Mouse (Mus musculus) adipocyte (in vitro differentiated cells): ENCODE results near the gene Hs3st3a1.
A peak's percentile ranks its signal among the peaks of the same experiment; 100 is the strongest.

Source experiments
- DNase-seq: peaks from one replicate; pipeline ENCODE4 v3.0.0-alpha.2; 2016; ENCODE audit warnings: low spot score

Hs3st3a1 gene

DNA sequence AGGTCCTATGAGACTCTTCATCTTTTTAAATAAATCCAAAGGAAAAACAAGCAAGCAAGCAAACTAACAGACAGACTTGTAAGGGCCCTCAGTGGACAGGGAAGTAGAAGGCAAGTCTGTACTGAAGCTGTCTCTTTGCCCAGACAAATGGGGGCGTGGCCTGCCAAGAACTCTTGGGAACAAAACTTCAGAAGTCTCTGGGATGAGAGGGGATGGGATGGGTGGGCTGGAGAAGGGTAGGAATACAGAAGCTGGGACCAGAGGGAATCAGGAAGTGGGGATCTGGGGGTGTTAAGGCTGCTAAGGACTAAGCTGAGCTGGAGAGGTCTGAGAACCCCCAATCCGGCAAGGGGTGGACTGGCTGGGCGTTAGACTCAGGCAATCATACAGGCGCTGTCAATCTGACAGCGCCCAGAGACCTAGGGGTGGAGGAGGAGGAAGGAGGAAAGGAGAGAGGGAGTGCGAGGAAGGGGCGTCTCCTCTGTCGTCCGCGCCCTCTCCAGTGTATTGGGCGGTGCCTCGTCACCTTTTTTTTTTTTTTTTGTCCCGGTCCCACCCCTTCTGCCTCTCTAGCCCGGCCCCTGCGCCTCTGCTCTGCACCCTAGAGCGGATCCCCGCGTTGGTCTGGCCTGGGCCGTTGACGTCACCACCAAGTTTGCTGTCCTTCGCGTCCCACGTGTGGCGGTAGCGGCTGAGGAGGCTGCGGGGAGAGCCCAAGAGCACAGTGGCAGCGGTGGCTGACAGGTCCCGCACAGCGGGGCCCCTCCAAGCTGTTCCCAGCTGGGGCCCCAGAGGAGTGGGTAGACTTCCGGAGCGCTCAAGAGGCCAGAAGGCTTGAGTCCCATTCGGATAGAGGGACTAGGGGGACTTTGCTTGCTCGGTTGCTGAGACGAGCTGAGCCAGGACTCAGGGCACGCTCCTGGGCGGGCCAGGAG, at the start of gene Hs3st3a1:
TSS of gene Hs3st3a1 (plus strand) at position 722 of the 935 bp plus-strand sequence.
- DNase-seq, result peak; percentile 4

DNA sequence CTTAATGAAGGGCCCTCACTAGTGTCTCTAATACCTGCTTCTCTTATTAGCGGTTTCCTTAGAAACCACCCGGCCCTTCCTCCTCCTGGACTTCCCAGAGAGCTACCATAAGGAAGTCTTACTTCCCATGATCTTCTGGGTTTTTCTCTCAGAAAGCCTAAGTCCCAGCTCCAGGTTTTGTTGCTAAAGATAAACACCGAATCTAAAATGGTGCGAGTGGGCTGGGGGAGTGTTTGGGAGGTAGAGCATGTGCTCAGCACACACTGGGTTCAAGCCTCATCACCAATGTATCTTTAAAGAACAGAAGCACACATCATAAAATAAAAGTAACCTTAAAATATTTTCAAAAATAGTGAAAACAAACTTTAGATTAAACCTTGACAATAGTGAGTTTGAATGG, 48.8 kb upstream of the Hs3st3a1 start:
- no peak for DNase-seq

GRCm38 (mm10) chr11:64396331-64396881, 38.7 kb upstream of the Hs3st3a1 start:
- DNase-seq, result no peak

GRCm38 (mm10) chr11:64396949-64397348, 38.2 kb upstream of the Hs3st3a1 start:
- no peak for DNase-seq

DNA sequence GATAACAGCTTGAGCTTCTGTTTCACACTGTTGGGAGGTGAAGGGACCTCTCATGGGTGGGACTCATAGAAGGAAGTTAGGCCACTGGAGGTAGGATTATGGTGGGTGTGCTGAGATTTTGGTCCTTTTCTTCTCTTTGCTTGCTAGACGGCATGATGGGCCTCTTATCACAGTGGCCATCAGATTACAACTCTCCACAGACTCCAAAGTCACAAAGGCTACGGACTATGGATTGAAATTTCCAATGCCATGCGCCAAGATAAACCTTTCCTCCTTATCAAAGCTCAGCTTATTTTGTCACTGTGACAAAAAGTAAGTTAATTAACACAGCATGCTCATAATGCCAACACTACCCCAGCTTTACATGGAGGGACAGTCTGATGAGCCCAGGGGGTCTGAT, 37.5 kb upstream of the Hs3st3a1 start:
- DNase-seq, result no peak

GRCm38 (mm10) chr11:64400534-64401093, 34.5 kb upstream of the Hs3st3a1 start:
- no peak for DNase-seq

- no peak for DNase-seq
Measured at GRCm38 (mm10) chr11:64418969-64419368, 16.2 kb upstream of the Hs3st3a1 start.

GRCm38 (mm10) chr11:64435546-64436411, 647 bp downstream of the Hs3st3a1 start:
- no peak for DNase-seq

GRCm38 (mm10) chr11:64436412-64436727, 1.2 kb downstream of the Hs3st3a1 start, which contains the start of gene F930015N05Rik:
F930015N05Rik (minus strand) TSS chr11:64436653.
- no peak for DNase-seq

DNA sequence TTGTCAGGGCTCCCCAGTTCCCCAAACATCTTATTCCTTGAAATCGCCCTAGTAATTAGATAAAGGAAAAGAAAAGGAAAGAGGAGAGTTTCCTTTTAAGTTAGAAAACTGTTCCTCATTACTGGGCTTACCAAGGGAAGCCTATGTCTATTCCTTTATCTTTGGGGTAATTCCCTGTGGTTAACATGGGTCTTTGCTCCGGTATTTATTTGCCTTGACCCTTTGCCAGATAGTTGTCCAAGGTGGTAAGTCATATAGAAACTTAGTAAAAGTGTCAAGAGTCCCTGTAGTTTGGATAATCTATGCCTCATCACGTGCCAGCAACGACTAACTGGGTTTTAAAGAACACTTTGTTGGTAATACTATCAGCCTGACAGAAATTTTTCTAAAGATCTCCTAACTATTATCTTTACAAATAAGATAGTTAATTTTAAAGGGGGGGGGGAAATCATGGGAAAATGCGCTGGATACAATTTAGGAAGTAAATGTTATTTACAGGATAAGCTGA, 1.7 kb downstream of the Hs3st3a1 start:
- no peak for DNase-seq

- DNase-seq, result no peak
Measured at GRCm38 (mm10) chr11:64437721-64438120, 2.6 kb downstream of the Hs3st3a1 start.

- peak; percentile 3 for DNase-seq
Measured at GRCm38 (mm10) chr11:64438909-64439308, 3.8 kb downstream of the Hs3st3a1 start.

DNA sequence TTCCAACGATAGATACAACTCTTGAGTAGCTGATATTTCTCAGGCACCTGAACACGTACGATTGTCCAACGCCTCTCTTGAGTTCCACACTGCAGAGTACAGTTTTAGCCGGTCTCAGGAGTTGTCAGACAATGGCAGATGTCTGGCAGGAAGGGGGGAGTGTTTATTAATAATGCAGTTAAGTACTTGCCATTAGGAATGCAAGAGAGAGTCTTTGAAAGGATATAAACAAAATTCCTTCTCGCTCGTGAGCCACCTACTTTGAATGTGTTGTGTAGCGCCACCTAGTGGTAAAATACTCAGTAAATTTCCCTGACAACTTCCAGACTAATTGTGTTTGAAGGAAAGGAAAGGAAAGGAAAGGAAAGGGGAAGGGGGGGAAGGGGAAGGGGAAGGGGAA, 7.0 kb downstream of the Hs3st3a1 start:
- peak; percentile 70 for DNase-seq

GRCm38 (mm10) chr11:64442701-64443100, 7.6 kb downstream of the Hs3st3a1 start:
- no peak for DNase-seq

- DNase-seq, result no peak
Measured at GRCm38 (mm10) chr11:64445227-64445626, 10.1 kb downstream of the Hs3st3a1 start.

DNA sequence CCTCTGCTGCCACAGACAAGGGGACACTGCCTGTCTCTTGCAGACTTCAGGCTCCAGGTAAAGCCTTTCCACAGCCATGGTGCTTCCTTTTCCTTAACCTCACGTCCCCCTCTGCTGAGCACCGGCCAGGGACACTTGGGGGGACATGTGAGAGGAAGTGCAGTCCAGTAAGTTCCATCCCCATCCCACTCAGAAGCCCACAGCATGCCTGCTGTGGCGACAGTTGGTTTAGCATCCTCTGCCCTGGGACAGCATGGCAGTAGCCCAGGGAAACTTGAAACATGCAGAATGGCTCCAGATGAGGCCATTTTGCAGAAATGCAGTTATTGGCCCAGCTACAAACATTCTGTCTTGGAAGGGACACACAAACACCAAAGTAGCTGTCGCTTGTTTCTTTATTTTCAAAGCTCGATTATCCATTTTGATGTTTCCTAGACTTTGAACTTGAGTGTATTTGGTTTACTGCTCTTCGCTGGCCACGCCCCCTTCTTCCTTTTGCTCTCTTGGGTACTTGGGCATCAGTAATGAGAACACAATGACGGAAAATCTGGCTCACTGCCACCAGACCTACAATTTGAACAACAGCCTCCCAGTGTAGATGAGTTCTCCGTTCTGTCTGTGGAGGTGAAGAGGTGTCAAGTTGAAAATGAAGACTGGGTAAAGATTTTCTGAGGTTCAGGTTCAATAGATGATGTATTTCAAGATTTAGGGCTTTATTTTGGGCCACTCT, 13.6 kb downstream of the Hs3st3a1 start:
- no peak for DNase-seq

- no peak for DNase-seq
Measured at GRCm38 (mm10) chr11:64461746-64462145, 26.6 kb downstream of the Hs3st3a1 start.

DNA sequence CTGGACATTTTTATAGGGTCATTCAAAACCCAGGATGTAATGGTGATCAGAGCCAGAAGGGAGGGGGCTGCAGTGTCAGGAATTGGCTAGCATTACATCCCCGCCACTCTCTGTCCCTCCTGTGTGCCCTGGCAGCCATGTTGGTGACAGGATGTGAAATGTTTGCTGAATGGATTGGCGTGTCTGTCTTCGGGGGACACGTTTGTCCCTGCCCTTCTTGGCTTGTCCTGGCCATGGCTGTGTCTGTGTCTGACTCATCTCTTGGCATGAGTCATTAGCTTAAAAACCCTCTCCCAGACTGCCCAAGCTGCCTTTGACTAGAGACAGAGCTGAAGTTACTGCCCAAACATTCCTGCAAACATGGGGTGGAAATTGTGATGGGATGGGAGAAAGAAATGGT, 33.6 kb downstream of the Hs3st3a1 start:
- peak; percentile 10 for DNase-seq

- DNase-seq, result no peak
Measured at GRCm38 (mm10) chr11:64470689-64471088, 35.6 kb downstream of the Hs3st3a1 start.

DNA sequence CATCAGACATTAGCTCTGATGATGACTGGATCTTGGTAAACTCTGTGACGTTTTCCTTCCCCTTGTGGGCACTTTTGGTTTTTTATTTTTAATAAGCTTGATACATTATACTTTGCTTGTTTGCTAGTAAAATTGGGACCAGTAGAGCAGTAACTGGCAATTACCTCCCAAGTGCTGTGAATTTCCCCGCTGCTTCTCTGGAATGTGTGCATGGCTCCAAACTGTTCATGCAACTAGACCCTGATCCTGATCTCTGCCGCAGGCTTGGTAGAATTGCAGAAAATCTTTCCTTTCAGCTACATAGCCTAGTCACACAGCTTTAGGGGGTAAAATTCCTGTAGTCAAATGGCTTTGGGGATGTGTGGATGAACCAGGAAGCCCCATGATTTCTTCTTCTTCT, 38.5 kb downstream of the Hs3st3a1 start:
- DNase-seq, result no peak

DNA sequence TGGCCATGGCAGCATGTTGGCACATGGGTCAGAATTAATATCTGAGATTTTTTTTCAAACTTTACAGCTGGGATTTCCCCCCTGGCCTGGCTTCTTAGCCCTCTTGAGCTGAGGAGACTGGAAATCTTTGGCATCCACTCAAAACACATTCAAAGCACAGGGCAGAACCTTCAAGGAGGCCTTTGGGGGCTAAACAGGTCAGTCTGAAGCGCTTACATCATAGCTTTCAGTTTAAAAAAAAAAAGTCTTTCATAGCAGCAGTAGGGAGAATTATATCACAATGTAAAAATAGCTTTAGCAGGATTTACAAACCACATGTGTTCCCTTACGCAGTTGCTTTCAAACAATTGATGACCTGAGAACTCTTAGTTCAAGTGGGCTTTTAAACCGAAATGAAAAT, 46.3 kb downstream of the Hs3st3a1 start:
- DNase-seq, result no peak
